Mouse (Mus musculus): ENCODE results near the gene Sav1. TPM values are rescaled to one million over a fixed set of nuclear protein-coding genes. Genes with fewer than 3 reads are reported as not detected.

The Sav1 gene
- polyA plus RNA-seq, 1 experiment from 2014 or later = 7.1 TPM

DNA sequence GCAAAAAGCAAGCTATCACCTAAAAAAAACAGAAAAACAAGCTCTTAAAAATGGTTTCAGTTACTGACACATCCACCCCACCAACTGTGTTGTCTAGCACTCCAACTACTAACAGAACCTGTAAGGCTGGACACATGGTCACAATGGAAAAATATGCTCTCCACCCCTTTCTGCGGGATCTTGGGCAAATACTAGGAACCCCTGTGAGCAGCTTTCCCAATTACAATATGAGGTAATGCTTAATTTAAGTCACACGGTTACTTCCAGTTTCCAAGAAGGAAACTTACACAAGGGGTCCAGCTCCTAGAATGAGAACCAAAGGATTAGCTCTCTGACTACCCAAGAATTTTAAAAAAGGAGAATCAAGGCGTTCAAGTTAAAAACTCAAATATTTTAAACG is 1.3 kb downstream of the Sav1 start:
- 0 out of 2 replicates have a peak overlapping the region, but pooled peaks have one; percentile 32 for H3K27ac ChIP-seq
- no peaks in the 10 kb centered on the region for H3K27me3 ChIP-seq
- H3K4me3 ChIP-seq (replicated peaks) = peak overlapping the region; percentile 85
- H3K9me3 ChIP-seq (replicated peaks) = no peaks in the 10 kb centered on the region
- WGBS = 36% methylated on average over 4 of the region's 4 CpGs
- H3K36me3 ChIP-seq = peaks cover 37% of the 10 kb centered on the region
- peak overlapping the region; percentile 78 for H3K4me2 ChIP-seq
- H3K9ac ChIP-seq = peak overlapping the region; percentile 91; the same call in 1 of the 2 replicates
- H3K4me1 ChIP-seq = peaks cover 13% of the 10 kb centered on the region
- no peak for ATAC-seq (replicated peaks; ENCODE audit: low FRiP score)

DNA sequence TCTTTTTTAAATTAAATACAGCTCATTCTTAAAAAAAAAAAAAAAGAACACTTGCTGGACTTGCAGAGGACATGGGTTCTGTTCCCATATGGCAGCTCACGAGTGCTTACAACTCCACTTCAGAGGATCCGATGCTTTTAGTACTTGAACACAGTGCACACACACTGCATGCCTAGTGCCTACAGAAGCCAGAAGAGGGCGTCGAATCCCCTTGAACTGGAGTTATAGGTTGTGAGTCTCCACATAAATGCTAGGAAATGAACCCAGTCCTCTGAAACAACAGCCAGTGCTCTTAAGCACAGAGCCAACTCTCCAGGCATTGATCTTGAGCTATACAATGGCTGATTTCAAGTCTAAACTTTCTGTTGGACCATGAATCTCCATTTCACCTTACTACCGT is 3.9 kb downstream of the Sav1 start:
- ATAC-seq (replicated peaks; ENCODE audit: low FRiP score) = no peak
- Histone ChIP-seq H3K27ac (no peak overlapping the region), H3K27me3 (no peaks in the 10 kb centered on the region), H3K9me3 (replicated peaks) (no peaks in the 10 kb centered on the region), H3K4me1 (peaks cover 22% of the 10 kb centered on the region), H3K4me3 (replicated peaks) (no peak overlapping the region), H3K36me3 (peaks cover 52% of the 10 kb centered on the region), H3K4me2 (no peak overlapping the region), H3K9ac (no peak overlapping the region)
- 80% methylated on average over 5 of the region's 5 CpGs for WGBS

DNA sequence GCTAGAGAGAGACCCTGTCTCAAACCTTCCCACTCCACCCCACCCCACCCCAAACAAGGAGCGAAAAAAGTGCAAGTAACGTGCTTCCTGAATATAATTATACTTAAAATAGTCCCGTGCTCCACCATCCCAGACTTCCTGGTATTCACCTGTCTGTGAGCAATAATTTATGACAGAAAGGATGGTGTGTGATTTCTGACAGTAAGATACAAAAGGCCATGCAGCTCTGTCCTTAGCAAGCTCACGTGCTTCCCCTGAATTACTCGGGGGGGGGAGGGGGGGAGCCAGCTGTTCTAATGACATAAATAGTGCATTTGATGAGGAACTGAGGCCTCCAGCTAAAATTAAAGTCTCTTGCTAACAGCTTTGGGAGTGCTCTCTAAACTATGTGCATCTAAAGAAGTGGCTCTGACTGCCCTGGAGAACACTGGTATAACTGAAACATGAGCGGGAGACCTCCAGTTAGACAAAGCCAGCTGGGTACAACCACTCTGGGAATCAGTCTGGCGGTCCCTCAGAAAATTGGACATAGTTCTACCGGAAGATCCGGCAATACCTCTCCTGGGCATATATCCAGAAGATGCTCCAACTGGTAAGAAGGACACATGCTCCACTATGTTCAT is 9.3 kb downstream of the Sav1 start:
- Histone ChIP-seq H3K4me3 (replicated peaks) (no peak overlapping the region), H3K4me1 (0 out of 2 replicates have a peak, but pooled peaks cover 15% of the 10 kb centered on the region), H3K27ac (peak overlapping the region; percentile 33), H3K9me3 (replicated peaks) (no peaks in the 10 kb centered on the region), H3K27me3 (no peaks in the 10 kb centered on the region), H3K9ac (no peak overlapping the region), H3K36me3 (peaks cover 53% of the 10 kb centered on the region), H3K4me2 (no peak overlapping the region)
- ATAC-seq (replicated peaks; ENCODE audit: low FRiP score) = 0 out of 2 replicates have a peak, but pooled peaks have one; percentile 43
- 53% methylated on average over 9 of the region's 9 CpGs for WGBS

DNA sequence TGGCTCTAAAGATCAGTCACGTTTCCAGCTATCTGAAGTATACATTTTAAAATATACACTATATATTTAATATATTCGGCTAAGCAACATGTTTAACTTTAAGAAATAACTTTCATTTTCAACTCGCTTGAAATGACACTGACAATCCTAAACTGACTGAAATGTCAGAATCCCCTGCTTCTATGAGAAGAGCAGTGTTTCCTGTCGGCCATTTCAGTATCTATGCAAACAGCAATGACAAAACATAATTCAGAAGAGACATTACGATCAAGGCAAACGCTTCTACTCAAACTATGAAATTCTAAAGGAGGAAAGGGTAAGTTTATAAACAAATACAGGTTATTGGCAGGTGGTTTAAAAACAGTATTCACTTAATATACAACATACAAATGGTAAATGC is 10.1 kb downstream of the Sav1 start:
- Histone ChIP-seq H3K9ac (no peak overlapping the region), H3K4me1 (0 out of 2 replicates have a peak, but pooled peaks cover 15% of the 10 kb centered on the region), H3K36me3 (peaks cover 53% of the 10 kb centered on the region), H3K9me3 (replicated peaks) (no peaks in the 10 kb centered on the region), H3K27me3 (no peaks in the 10 kb centered on the region), H3K4me3 (replicated peaks) (no peak overlapping the region), H3K27ac (no peak overlapping the region), H3K4me2 (no peak overlapping the region)
- WGBS = 79% methylated on average over 6 of the region's 6 CpGs
- no peak for ATAC-seq (replicated peaks; ENCODE audit: low FRiP score)

DNA sequence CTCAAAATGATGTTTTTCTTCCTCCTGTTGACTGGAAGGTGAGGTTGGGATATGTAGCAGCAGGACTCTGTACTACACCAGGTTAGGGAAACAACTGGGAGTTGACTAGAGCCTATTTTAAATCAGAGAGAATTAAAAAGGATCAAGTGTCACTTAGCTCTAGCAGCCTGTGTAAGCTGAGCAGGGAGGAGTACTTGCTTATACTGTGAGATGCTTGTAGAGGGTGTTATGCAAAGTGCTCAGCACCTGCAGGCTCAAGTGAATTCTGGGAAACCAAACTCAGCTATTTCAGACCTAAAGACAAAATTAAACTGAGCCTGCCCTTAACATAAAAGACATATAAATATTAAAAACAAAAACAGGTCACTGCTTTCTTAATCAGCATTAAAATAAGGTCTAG is 13.1 kb downstream of the Sav1 start:
- Histone ChIP-seq H3K9ac (no peak overlapping the region), H3K4me3 (replicated peaks) (no peak overlapping the region), H3K4me1 (0 out of 2 replicates have a peak, but pooled peaks cover 9% of the 10 kb centered on the region), H3K27me3 (no peaks in the 10 kb centered on the region), H3K9me3 (replicated peaks) (no peaks in the 10 kb centered on the region), H3K27ac (no peak overlapping the region), H3K4me2 (no peak overlapping the region), H3K36me3 (peaks cover 58% of the 10 kb centered on the region)
- ATAC-seq (replicated peaks; ENCODE audit: low FRiP score) = peak; percentile 49; the same call in 1 of the 2 replicates

DNA sequence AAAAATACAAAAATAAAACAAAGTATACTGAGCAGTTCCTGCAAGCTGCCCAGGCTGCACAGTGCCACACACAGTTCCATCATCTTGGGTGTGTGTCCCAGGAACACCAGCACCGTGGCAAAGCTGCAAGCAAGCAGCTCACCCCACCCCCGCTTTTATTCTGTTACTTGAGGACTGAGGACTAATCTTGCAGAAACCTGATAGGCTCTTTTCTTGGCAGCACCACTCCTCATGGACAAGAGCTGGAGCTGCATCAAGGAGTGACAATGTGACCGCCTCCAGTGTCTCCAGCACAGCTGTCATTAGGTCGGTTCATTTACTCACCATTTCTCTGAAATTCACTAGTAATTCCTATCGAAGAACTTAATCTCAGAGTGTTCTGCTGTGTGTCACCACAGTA is 18.6 kb downstream of the Sav1 start:
- no peak overlapping the region for H3K4me3 ChIP-seq (replicated peaks)
- H3K27ac ChIP-seq = no peak overlapping the region
- H3K4me2 ChIP-seq = no peak overlapping the region
- H3K9ac ChIP-seq = no peak overlapping the region
- WGBS = 61% methylated on average over 5 of the region's 5 CpGs
- H3K9me3 ChIP-seq (replicated peaks) = no peaks in the 10 kb centered on the region
- H3K4me1 ChIP-seq = 0 out of 2 replicates have a peak, but pooled peaks cover 3% of the 10 kb centered on the region
- peaks cover 87% of the 10 kb centered on the region for H3K36me3 ChIP-seq
- ATAC-seq (replicated peaks; ENCODE audit: low FRiP score) = no peak; the same call in 1 of the 2 replicates
- no peaks in the 10 kb centered on the region for H3K27me3 ChIP-seq

DNA sequence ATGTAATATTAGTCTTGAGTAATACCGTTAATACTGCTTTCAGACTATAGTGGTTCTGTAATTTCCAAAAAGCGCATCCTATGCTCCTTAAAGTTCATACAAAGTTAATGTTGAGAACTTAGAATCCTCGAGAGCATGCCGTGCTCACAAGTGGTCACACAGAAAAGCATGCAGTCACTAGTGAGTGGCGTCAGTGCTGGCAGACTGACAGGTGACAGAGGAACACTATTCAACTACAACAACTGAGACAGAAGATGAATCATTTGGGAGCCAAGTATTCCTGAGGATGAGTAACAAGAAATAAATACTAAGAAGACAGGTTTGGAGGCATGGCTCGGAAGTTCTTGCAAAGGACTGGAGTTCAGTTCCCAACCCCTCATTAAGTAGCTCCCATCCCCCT is 19.7 kb downstream of the Sav1 start:
- no peak overlapping the region for H3K4me3 ChIP-seq (replicated peaks)
- H3K9ac ChIP-seq = no peak overlapping the region
- WGBS = 91% methylated on average over 6 of the region's 6 CpGs
- no peak overlapping the region for H3K27ac ChIP-seq
- no peak overlapping the region for H3K4me2 ChIP-seq
- peaks cover 87% of the 10 kb centered on the region for H3K36me3 ChIP-seq
- no peaks in the 10 kb centered on the region for H3K27me3 ChIP-seq
- H3K9me3 ChIP-seq (replicated peaks) = no peaks in the 10 kb centered on the region
- H3K4me1 ChIP-seq = 0 out of 2 replicates have a peak, but pooled peaks cover 3% of the 10 kb centered on the region
- ATAC-seq (replicated peaks; ENCODE audit: low FRiP score) = no peak

DNA sequence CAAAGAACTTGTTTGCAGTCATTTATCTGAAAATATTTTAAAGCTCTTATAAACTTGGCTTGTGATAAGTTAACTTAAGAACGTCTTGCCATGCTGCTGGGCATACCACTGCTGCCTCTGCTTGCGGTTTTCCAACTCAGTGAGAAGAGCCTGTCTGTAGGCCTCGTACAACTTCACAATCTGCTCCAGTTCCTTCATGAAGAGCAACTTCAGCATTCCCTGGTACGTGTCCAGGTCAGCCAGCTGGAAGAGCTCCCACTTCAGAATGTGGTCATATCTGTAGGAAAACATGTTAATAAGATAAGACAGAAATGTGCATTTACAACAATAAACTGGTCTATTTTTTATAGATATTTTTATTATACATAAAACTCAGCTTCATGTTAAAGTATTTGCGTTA is 20.7 kb downstream of the Sav1 start:
- Histone ChIP-seq H3K4me3 (replicated peaks) (no peak overlapping the region), H3K9me3 (replicated peaks) (no peaks in the 10 kb centered on the region), H3K4me1 (0 out of 2 replicates have a peak, but pooled peaks cover 3% of the 10 kb centered on the region), H3K4me2 (no peak overlapping the region), H3K27me3 (no peaks in the 10 kb centered on the region), H3K27ac (no peak overlapping the region), H3K9ac (no peak overlapping the region), H3K36me3 (peaks cover 87% of the 10 kb centered on the region)
- no peak for ATAC-seq (replicated peaks; ENCODE audit: low FRiP score)
- WGBS = 78% methylated on average over 5 of the region's 5 CpGs

DNA sequence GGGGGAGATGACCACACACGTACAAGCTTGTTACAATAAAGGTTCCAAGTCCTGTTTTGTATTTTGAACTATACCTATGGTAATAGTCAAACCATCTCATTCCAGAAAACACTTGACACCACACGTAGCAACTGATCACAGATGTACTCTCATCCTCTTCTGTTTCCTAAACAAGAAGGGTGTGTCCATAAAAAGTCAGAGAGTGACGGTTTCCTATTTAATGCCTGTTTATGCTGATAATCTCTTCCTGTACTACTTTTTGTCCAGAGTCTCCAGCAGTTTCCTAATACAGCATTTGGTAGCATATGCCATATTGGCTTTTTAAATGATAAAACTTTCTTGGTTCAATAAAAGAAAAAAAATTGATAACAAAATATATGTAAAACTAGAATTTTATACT is 21.2 kb downstream of the Sav1 start:
- Histone ChIP-seq H3K27ac (no peak overlapping the region), H3K9me3 (replicated peaks) (no peaks in the 10 kb centered on the region), H3K4me3 (replicated peaks) (no peak overlapping the region), H3K36me3 (peaks cover 86% of the 10 kb centered on the region), H3K27me3 (no peaks in the 10 kb centered on the region), H3K4me1 (0 out of 2 replicates have a peak, but pooled peaks cover 3% of the 10 kb centered on the region), H3K4me2 (no peak overlapping the region), H3K9ac (no peak overlapping the region)
- 75% methylated on average over 3 of the region's 3 CpGs for WGBS
- ATAC-seq (replicated peaks; ENCODE audit: low FRiP score) = no peak

DNA sequence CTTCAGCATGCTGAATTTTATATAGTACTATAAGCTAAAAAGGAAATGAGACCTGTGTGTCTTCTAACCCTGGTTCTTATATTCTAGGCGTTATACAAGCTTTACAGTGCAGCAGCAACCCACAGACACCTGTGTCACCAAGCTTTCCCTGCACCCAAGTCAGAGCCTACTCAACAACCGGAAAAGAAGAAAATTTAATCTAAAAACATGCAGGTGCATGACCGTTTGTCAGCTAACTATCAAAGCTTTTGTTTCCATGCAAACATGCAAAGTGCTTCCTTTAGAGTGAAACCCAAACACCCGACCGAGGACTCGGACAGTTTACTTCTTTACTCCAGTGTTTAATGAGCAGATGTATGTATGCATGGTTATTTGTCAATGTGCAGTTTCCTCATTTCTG is 23.7 kb downstream of the Sav1 start:
- Histone ChIP-seq H3K9ac (no peak overlapping the region), H3K27ac (no peak overlapping the region), H3K9me3 (replicated peaks) (no peaks in the 10 kb centered on the region), H3K4me1 (0 out of 2 replicates have a peak, but pooled peaks cover 2% of the 10 kb centered on the region), H3K4me2 (no peak overlapping the region), H3K27me3 (no peaks in the 10 kb centered on the region), H3K36me3 (peaks cover 73% of the 10 kb centered on the region), H3K4me3 (replicated peaks) (no peak overlapping the region)
- ATAC-seq (replicated peaks; ENCODE audit: low FRiP score) = no peak
- WGBS = 91% methylated on average over 6 of the region's 6 CpGs

DNA sequence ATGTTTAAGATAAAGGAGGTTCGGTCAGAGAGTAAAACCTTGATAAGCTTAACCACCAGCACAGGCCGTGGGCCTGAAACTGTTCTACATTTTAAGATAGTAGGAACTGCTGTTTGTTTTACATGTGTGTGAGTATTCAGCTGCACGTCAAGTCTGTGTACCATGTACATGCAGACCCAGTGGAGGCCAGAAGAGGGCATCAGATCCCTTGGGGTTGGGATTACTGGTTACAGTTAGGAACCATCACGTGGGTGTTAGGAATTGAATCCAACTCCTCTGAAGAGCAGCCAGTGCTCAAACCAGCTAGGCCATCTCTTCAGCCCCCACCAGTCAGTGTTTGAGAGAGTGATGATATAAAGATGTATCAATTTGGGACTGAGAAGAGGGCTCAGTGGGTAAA is 24.3 kb downstream of the Sav1 start:
- no peak overlapping the region for H3K9ac ChIP-seq
- no peak for ATAC-seq (replicated peaks; ENCODE audit: low FRiP score)
- H3K27me3 ChIP-seq = no peaks in the 10 kb centered on the region
- no peak overlapping the region for H3K4me2 ChIP-seq
- no peaks in the 10 kb centered on the region for H3K9me3 ChIP-seq (replicated peaks)
- no peak overlapping the region for H3K27ac ChIP-seq
- H3K4me3 ChIP-seq (replicated peaks) = no peak overlapping the region
- peaks cover 66% of the 10 kb centered on the region for H3K36me3 ChIP-seq
- no peaks in the 10 kb centered on the region for H3K4me1 ChIP-seq
- WGBS = 65% methylated on average over 4 of the region's 4 CpGs

DNA sequence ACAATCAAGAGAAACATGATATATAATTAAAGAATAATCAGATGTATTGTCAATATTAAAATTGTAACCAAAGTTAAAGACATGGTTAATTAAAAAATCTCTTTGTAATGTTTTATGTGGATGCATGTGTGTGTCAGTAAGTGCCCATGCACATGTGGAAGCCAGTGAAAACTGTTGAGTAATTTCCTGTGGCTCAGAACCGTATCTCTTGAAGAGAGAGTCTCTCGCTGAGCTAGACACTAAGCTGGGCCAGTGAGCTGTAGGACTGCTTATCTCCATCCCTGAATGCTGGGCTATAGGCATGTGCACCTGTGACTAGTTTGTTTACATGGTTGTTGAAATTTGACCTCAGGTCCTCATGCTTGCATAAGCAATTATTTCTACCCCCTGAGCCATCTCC is 29.4 kb downstream of the Sav1 start:
- H3K9ac ChIP-seq = no peak overlapping the region
- ATAC-seq (replicated peaks; ENCODE audit: low FRiP score) = no peak
- H3K9me3 ChIP-seq (replicated peaks) = no peaks in the 10 kb centered on the region
- H3K27ac ChIP-seq = no peak overlapping the region
- no peaks in the 10 kb centered on the region for H3K4me1 ChIP-seq
- no peak overlapping the region for H3K4me2 ChIP-seq
- peaks cover 30% of the 10 kb centered on the region for H3K36me3 ChIP-seq
- no peak overlapping the region for H3K4me3 ChIP-seq (replicated peaks)
- H3K27me3 ChIP-seq = no peaks in the 10 kb centered on the region
- 93% methylated on average over 2 of the region's 2 CpGs for WGBS

DNA sequence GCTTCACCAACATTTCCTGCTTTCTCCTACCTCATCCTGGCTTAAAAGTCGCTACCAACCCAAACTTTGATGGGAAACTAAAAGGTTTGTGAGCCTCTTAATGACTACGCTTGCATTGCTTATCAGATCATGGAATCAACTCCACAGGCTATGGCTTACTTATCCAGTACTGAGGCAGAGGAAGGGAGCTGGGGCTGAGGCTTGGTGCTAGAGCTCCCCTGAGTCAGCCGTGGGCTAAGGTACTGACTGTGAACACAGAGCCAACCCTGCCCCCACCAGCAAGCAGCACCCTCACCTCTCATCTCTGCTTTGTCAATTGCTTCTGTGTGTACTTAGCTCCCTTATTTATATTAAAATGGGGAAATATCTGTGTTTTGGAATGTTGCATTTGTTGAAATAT is 39.3 kb downstream of the Sav1 start:
- no peak for ATAC-seq (replicated peaks; ENCODE audit: low FRiP score)
- Histone ChIP-seq H3K27me3 (no peaks in the 10 kb centered on the region), H3K9me3 (replicated peaks) (no peaks in the 10 kb centered on the region), H3K4me2 (no peak overlapping the region), H3K4me3 (replicated peaks) (no peak overlapping the region), H3K4me1 (no peaks in the 10 kb centered on the region), H3K27ac (no peak overlapping the region), H3K9ac (no peak overlapping the region), H3K36me3 (no peaks in the 10 kb centered on the region)
- WGBS = 63% methylated on average over 3 of the region's 3 CpGs

Measured in kidney, embryonic 15.5 days (tissue).